ENCODE assay signal across 8 mouse cellular contexts in the genomic region with DNA sequence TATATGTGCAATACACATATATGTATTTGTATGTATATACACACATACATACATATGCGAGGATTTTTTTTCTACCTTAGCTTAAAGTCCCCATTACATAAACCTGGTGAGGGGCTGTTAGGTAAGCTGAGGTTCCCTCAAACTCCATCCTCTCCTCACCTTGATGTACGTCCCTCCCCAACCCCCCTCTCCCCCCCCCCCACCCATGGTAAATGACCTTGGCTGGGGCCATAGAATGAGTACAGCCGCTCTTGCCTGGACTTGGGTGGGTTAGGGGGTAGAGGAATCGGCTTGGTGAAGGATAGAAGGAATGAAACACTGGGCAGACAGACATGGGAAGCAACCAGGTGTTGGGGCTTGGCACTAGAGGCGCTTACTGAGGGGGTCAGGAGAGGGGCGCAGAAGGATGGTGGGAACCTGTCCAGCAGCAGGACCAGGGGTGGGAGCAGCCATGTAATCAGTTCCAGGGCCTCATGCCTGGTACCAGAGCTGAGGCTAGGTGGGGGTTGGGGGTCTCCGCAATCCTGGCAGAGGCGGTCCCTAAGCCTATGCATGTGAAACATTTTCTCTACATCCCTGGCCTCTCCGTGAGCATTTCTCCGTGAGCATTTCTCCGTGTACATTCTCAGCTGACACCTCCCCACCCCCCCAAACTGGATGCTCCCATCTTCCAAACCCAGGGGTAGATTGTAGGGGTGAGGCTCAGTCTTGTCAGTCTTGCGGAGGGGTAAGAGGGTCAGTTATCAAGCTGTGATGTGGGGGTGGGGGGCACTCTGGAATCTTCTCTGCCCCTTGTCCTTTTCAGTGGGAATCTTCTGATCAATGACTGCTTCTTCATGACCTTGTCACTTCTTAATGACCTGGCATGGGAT. TPM values are rescaled to one million over a fixed set of nuclear protein-coding genes. Genes with fewer than 3 reads are reported as not detected.
A peak's percentile ranks its signal among the peaks of the same experiment; 100 is the strongest.
DNase-seq lines count a peak whose midpoint lies in the region; ATAC-seq lines count a peak whose summit lies in the region.

No protein-coding gene starts in this region.

- WGBS in heart, embryonic 10.5 days, result 22% methylated on average over 12 of the region's 12 CpGs
- WGBS in hindbrain, embryonic 10.5 days, result 44% methylated on average over 12 of the region's 12 CpGs
- WGBS in midbrain, embryonic 12.5 days, result 42% methylated on average over 12 of the region's 12 CpGs

- no peaks in the 10 kb centered on the region for H3K9me3 ChIP-seq in heart, embryonic 10.5 days
- H3K9me3 ChIP-seq in hindbrain, embryonic 10.5 days, result no peaks in the 10 kb centered on the region
- no peaks in the 10 kb centered on the region for H3K9me3 ChIP-seq in midbrain, embryonic 12.5 days

- peaks cover 36% of the 10 kb centered on the region for H3K36me3 ChIP-seq in heart, embryonic 10.5 days
- H3K36me3 ChIP-seq in hindbrain, embryonic 10.5 days, result peaks cover 32% of the 10 kb centered on the region
- peaks cover 18% of the 10 kb centered on the region for H3K36me3 ChIP-seq in midbrain, embryonic 12.5 days

- peak overlapping the region; percentile 90 for H3K27ac ChIP-seq in heart, embryonic 10.5 days
- H3K27ac ChIP-seq in hindbrain, embryonic 10.5 days, result peak overlapping the region; percentile 84
- H3K27ac ChIP-seq in midbrain, embryonic 12.5 days (replicated peaks), result peak overlapping the region; percentile 42

- intact Hi-C loops in heart, postnatal 36 days (cut with DNase I), result no loop called here

- peak overlapping the region; percentile 78 for H3K4me3 ChIP-seq in heart, embryonic 10.5 days
- peak overlapping the region; percentile 64 for H3K4me3 ChIP-seq in hindbrain, embryonic 10.5 days
- peak overlapping the region; percentile 58 for H3K4me3 ChIP-seq in midbrain, embryonic 12.5 days

- H3K4me2 ChIP-seq in midbrain, embryonic 12.5 days (replicated peaks), result peak overlapping the region; percentile 66

- peak; percentile 25; the same call in 1 of the 2 replicates for ATAC-seq in midbrain, embryonic 12.5 days (ENCODE audit: low FRiP score, low read depth)
- ATAC-seq in erythroid progenitor cell, adult 5-6 weeks (replicated peaks; ENCODE audit: low FRiP score, poor library complexity, severe bottlenecking), result no peak

- peak overlapping the region; percentile 60 for H3K9ac ChIP-seq in midbrain, embryonic 12.5 days (replicated peaks)

- DNase-seq in heart, embryonic 10.5 days (ENCODE audit: low spot score), result no peak
- no peak for DNase-seq in heart, postnatal 36 days
- DNase-seq in brain, adult 2 months (ENCODE audit: low read depth, low spot score), result peak; percentile 87
- no peak for DNase-seq in hindbrain, embryonic 10.5 days (ENCODE audit: low spot score)
- DNase-seq in c-Kit-positive CD71-positive TER-119-positive erythroid progenitor cells, embryonic 14.5 days (ENCODE audit: low spot score), result no peak
- no peak for DNase-seq in frontal cortex, postnatal 14 days (ENCODE audit: low spot score in 2 of 2)

- H3K27me3 ChIP-seq in heart, embryonic 10.5 days (ENCODE audit: insufficient read depth, poor library complexity, severe bottlenecking), result no peaks in the 10 kb centered on the region
- no peaks in the 10 kb centered on the region for H3K27me3 ChIP-seq in hindbrain, embryonic 10.5 days (ENCODE audit: insufficient read depth, poor library complexity, severe bottlenecking)
- peaks cover 8% of the 10 kb centered on the region; the same call in 1 of the 2 replicates for H3K27me3 ChIP-seq in midbrain, embryonic 12.5 days

- peaks cover 49% of the 10 kb centered on the region for H3K4me1 ChIP-seq in heart, embryonic 10.5 days
- H3K4me1 ChIP-seq in hindbrain, embryonic 10.5 days (replicated peaks), result peaks cover 25% of the 10 kb centered on the region
- peaks cover 30% of the 10 kb centered on the region for H3K4me1 ChIP-seq in midbrain, embryonic 12.5 days

RNA-seq across cellular contexts. Expression of a gene that starts 0.8 kb away (rescaled TPM):
- polyA plus RNA-seq in heart, embryonic 10.5 days (2016; fragmentation: Nextera tagmentation; extraction: Ambion mirVana), result 17.8 and 22.6 TPM in 2 replicates
- total RNA-seq in heart, postnatal 36 days (2021), result 1 to 10 TPM; 3.4 to 9.9 TPM
- 3.7 and 15.3 TPM in 2 replicates for polyA plus RNA-seq in hindbrain, embryonic 10.5 days (2016; fragmentation: Nextera tagmentation; extraction: Ambion mirVana)
- polyA plus RNA-seq in midbrain, embryonic 12.5 days (2016; fragmentation: Nextera tagmentation; extraction: Ambion mirVana), result 30.0 and 34.8 TPM in 2 replicates
- not detected in 2 replicates for total RNA-seq in erythroid progenitor cell, adult 5-6 weeks (2015; ENCODE audit: low replicate concordance)
- not detected in 2 replicates for total RNA-seq in erythroid progenitor cell, adult 5-6 weeks (2017; ENCODE audit: low replicate concordance)

RNA-seq across cellular contexts. Expression of a gene that starts 9.6 kb away (rescaled TPM):
- 143 and 190 TPM in 2 replicates for polyA plus RNA-seq in heart, embryonic 10.5 days (2016; fragmentation: Nextera tagmentation; extraction: Ambion mirVana)
- 10 to 100 TPM; 15.1 to 17.3 TPM for total RNA-seq in heart, postnatal 36 days (2021)
- polyA plus RNA-seq in hindbrain, embryonic 10.5 days (2016; fragmentation: Nextera tagmentation; extraction: Ambion mirVana), result 250 and 259 TPM in 2 replicates
- polyA plus RNA-seq in midbrain, embryonic 12.5 days (2016; fragmentation: Nextera tagmentation; extraction: Ambion mirVana), result 173 and 181 TPM in 2 replicates
- total RNA-seq in erythroid progenitor cell, adult 5-6 weeks (2015; ENCODE audit: low replicate concordance), result 19.8 and 38.1 TPM in 2 replicates
- 6.2 and 9.5 TPM in 2 replicates for total RNA-seq in erythroid progenitor cell, adult 5-6 weeks (2017; ENCODE audit: low replicate concordance)

RNA-seq across cellular contexts. Expression of a gene that starts 19.9 kb away (rescaled TPM):
- polyA plus RNA-seq in heart, embryonic 10.5 days (2016; fragmentation: Nextera tagmentation; extraction: Ambion mirVana), result 6.0 and 10.5 TPM in 2 replicates
- total RNA-seq in heart, postnatal 36 days (2021), result 1 to 10 TPM; 2.0 to 5.6 TPM
- polyA plus RNA-seq in hindbrain, embryonic 10.5 days (2016; fragmentation: Nextera tagmentation; extraction: Ambion mirVana), result 10.4 and 11.4 TPM in 2 replicates
- 13.9 and 16.0 TPM in 2 replicates for polyA plus RNA-seq in midbrain, embryonic 12.5 days (2016; fragmentation: Nextera tagmentation; extraction: Ambion mirVana)
- total RNA-seq in erythroid progenitor cell, adult 5-6 weeks (2015; ENCODE audit: low replicate concordance), result not detected in 2 replicates
- total RNA-seq in erythroid progenitor cell, adult 5-6 weeks (2017; ENCODE audit: low replicate concordance), result not detected in 2 replicates

RNA-seq across cellular contexts. Expression of a gene that starts 37.8 kb away (rescaled TPM):
- polyA plus RNA-seq in heart, embryonic 10.5 days (2016; fragmentation: Nextera tagmentation; extraction: Ambion mirVana), result 58.9 and 62.8 TPM in 2 replicates
- total RNA-seq in heart, postnatal 36 days (2021), result 10 to 100 TPM; 25.1 to 26.9 TPM
- polyA plus RNA-seq in hindbrain, embryonic 10.5 days (2016; fragmentation: Nextera tagmentation; extraction: Ambion mirVana), result 89.6 and 90.3 TPM in 2 replicates
- 66.9 and 71.6 TPM in 2 replicates for polyA plus RNA-seq in midbrain, embryonic 12.5 days (2016; fragmentation: Nextera tagmentation; extraction: Ambion mirVana)
- 10.8 and 11.3 TPM in 2 replicates for total RNA-seq in erythroid progenitor cell, adult 5-6 weeks (2015; ENCODE audit: low replicate concordance)
- 4.9 and 15.5 TPM in 2 replicates for total RNA-seq in erythroid progenitor cell, adult 5-6 weeks (2017; ENCODE audit: low replicate concordance)

RNA-seq across cellular contexts. Expression of a gene that starts 37.9 kb away (rescaled TPM):
- 0.73 TPM in 1 of 2 replicates, not detected in the other for polyA plus RNA-seq in heart, embryonic 10.5 days (2016; fragmentation: Nextera tagmentation; extraction: Ambion mirVana)
- total RNA-seq in heart, postnatal 36 days (2021), result 1 to 10 TPM; 1.9 to 2.3 TPM
- not detected in 2 replicates for polyA plus RNA-seq in hindbrain, embryonic 10.5 days (2016; fragmentation: Nextera tagmentation; extraction: Ambion mirVana)
- 0.96 and 1.2 TPM in 2 replicates for polyA plus RNA-seq in midbrain, embryonic 12.5 days (2016; fragmentation: Nextera tagmentation; extraction: Ambion mirVana)
- total RNA-seq in erythroid progenitor cell, adult 5-6 weeks (2015; ENCODE audit: low replicate concordance), result 6.8 and 8.4 TPM in 2 replicates
- total RNA-seq in erythroid progenitor cell, adult 5-6 weeks (2017; ENCODE audit: low replicate concordance), result 256 and 561 TPM in 2 replicates
